Mouse (Mus musculus) hindbrain, embryonic 16.5 days (tissue): ENCODE measurements around the gene Gm3138. TPM values are rescaled to one million over a fixed set of nuclear protein-coding genes. Genes with fewer than 3 reads are reported as not detected.
"Not testable (repeated sequence)": the region's sequence is repeated elsewhere in the genome, so short reads cannot be mapped to it uniquely, and the experiment has no call there.

Source experiments
- ATAC-seq: fragments of 200-750 bp; cut with Nextera tagmentation; 2 replicates; pipeline ENCODE4 v1.8.0; 2017; ENCODE audit warnings: moderate TSS enrichment, moderate library complexity
- H3K27ac ChIP-seq: fragments of 300-500 bp; sonication (generic); 2 replicates; pipeline ENCODE4 v1.5.1; 2014; ENCODE audit warnings: low read depth, mild to moderate bottlenecking, control low read depth, low read length, moderate library complexity
- H3K27me3 ChIP-seq: fragments of 300-500 bp; sonication (generic); replicated peaks from 2 replicates; pipeline ENCODE4 v1.6.1; 2014; ENCODE audit warnings: low read length; ENCODE audit not compliant: control insufficient read depth, insufficient read depth
- H3K36me3 ChIP-seq: fragments of 300-500 bp; sonication (generic); 2 replicates; pipeline ENCODE4 v1.6.1; 2014; ENCODE audit warnings: mild to moderate bottlenecking, low read length, moderate library complexity, mixed read lengths; ENCODE audit not compliant: control insufficient read depth, insufficient read depth
- H3K4me1 ChIP-seq: fragments of 300-500 bp; sonication (generic); 2 replicates; pipeline ENCODE4 v1.6.1; 2014; ENCODE audit warnings: low read depth, low read length; ENCODE audit not compliant: control insufficient read depth, insufficient read depth
- H3K4me2 ChIP-seq: fragments of 300-500 bp; sonication (generic); 2 replicates; pipeline ENCODE4 v1.6.1; 2014; ENCODE audit warnings: mild to moderate bottlenecking, low read length, control low read depth, moderate library complexity
- H3K4me3 ChIP-seq: fragments of 300-500 bp; sonication (generic); 2 replicates; pipeline ENCODE4 v1.5.1; 2014; ENCODE audit warnings: mild to moderate bottlenecking, low read length, control low read depth, moderate library complexity
- H3K9ac ChIP-seq: fragments of 300-500 bp; sonication (generic); 2 replicates; pipeline ENCODE4 v1.6.1; 2014; ENCODE audit warnings: low read depth, mild to moderate bottlenecking, control low read depth, low read length, moderate library complexity
- H3K9me3 ChIP-seq: fragments of 300-500 bp; sonication (generic); 2 replicates; pipeline ENCODE4 v1.6.1; 2014; ENCODE audit warnings: mild to moderate bottlenecking, low read length, moderate library complexity; ENCODE audit not compliant: control insufficient read depth
- WGBS: fragments of 180-500 bp; shearing (Covaris S2); extraction: QIAGEN DNeasy Blood & Tissue Kit; methylation state at CpG from one replicate; pipeline ENCODE4 v1.1.7; 2014; 5-methylcytosine and 5-hydroxymethylcytosine counted together
- polyA plus RNA-seq: library from polyadenylated mRNA; unstranded; fragments of >200 nt; fragmentation: Nextera tagmentation; extraction: Ambion mirVana; gene quantifications from 2 replicates; pipeline ENCODE4 v1.2.1, GENCODE M21; 2015

The Gm3138 gene
- not detected in 2 replicates for polyA plus RNA-seq

DNA sequence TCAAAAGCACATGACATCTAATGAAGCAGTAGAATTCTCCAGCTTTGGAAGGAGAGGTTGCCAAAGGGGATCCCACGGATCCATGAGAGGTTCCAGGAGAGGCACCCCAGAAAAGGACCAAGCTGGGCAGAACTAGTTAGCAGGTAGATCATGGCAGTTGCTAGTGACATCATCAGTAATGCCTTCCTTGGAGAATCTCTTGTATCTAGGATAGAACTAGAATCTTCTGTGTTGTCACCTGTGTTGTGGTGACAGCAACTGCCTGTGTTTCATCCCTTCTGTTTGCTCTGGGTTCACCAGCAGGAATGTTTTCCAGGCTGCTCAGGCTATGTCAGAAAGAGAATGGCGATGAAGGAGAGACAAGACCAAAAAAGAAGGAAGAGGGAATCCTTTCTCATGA, at the start of gene Gm3138:
TSS of gene Gm3138 (plus strand) at position 301 of the 400 bp plus-strand sequence.
- not testable (repeated sequence) for H3K4me1 ChIP-seq, H3K4me3 ChIP-seq, ATAC-seq, H3K4me2 ChIP-seq, H3K9ac ChIP-seq, H3K27ac ChIP-seq, H3K27me3 ChIP-seq, H3K36me3 ChIP-seq, H3K9me3 ChIP-seq
- WGBS, result no CpG with 5 or more reads among the region's 2 CpGs

DNA sequence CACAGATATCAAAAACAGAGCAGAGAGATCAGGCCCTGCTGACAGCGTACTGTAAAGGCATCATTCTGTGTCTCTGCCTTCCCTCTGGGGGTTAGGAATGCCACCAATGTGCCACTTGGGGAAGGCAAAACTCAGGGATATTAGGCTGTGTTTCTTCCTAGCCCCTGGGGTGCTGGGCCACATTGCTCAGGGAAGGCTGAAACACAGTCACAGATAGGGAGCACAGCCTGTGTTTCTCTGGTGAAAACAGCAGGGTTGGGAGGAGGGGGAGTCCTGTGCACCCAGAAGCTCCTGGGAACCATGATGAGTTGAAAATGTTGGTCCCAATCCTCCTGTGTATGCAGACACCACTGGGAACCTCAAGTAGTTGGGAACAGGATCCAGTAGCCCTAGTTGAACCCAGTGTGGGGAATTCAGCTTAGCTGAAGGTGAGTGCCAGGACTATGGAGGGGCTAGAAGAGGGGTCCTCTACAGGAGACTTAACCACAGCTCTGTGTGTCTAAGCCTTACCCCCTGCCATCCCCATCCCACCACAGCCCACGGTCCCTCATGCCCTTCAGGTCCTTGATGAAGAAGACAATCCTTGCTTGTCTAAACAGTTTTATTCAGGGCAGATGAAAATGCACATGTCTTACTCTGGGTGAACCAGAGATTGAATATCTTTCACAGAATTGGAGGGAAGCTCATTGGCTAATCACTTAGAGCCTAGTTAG, 20.0 kb downstream of the Gm3138 start:
- not testable (repeated sequence) for H3K27me3 ChIP-seq, H3K27ac ChIP-seq, H3K4me2 ChIP-seq, H3K9me3 ChIP-seq, H3K9ac ChIP-seq, H3K36me3 ChIP-seq, H3K4me3 ChIP-seq, H3K4me1 ChIP-seq, ATAC-seq
- 84% methylated on average over 2 of the region's 2 CpGs for WGBS

DNA sequence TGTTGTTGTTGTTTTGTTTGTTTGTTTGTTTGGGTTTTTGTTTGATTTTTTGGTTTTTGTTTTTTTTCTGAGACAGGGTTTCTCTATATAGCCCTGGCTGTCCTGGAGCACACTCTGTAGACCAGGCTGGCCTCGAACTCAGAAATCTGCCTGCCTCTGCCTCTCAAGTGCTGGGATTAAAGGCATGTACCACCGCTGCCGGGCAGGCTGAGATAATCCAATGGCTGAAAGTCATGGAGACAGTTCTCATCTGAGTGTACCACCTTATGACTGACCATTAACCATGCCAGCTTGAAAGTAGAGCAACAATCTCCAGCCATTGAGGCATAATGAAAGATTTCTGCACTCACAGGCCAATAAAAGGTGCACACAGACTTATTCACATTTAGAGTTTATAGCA, 30.4 kb downstream of the Gm3138 start:
- not testable (repeated sequence) for H3K36me3 ChIP-seq, H3K4me1 ChIP-seq, ATAC-seq, H3K4me3 ChIP-seq, H3K27ac ChIP-seq, H3K4me2 ChIP-seq, H3K9ac ChIP-seq, H3K27me3 ChIP-seq, H3K9me3 ChIP-seq
- 91% methylated on average over 2 of the region's 3 CpGs for WGBS

Other genes starting within 250 kb of the Gm3138 start
- gene Gm5796, start 225.7 kb upstream of the Gm3138 start, polyA plus RNA-seq, result 4.2 and 4.3 TPM in 2 replicates
- not detected in 2 replicates for gene Gm3115, start 165.5 kb upstream of the Gm3138 start, polyA plus RNA-seq
- 4.3 and 6.0 TPM in 2 replicates for gene Gm8108, start 139.1 kb upstream of the Gm3138 start, polyA plus RNA-seq
- gene Gm3127, start 84.6 kb upstream of the Gm3138 start, polyA plus RNA-seq, result not detected in 2 replicates
- 9.4 and 11.4 TPM in 2 replicates for gene Gm2974, start 67.1 kb upstream of the Gm3138 start, polyA plus RNA-seq
- gene Gm3149, start 67.7 kb downstream of the Gm3138 start, polyA plus RNA-seq, result not detected in 2 replicates
- gene 2610042L04Rik, start 85.1 kb downstream of the Gm3138 start, polyA plus RNA-seq, result 7.8 and 7.9 TPM in 2 replicates
- gene Gm3159, start 147.9 kb downstream of the Gm3138 start, polyA plus RNA-seq, result not detected in 2 replicates
- 6.0 and 7.4 TPM in 2 replicates for gene Gm3164, start 165.8 kb downstream of the Gm3138 start, polyA plus RNA-seq
- gene Gm3173, start 181.4 kb downstream of the Gm3138 start, polyA plus RNA-seq, result 1.4 and 3.6 TPM in 2 replicates
- not detected in 2 replicates for gene Gm3182, start 232.1 kb downstream of the Gm3138 start, polyA plus RNA-seq